Mouse (Mus musculus) lung, embryonic 14.5 days (tissue): ENCODE data around the gene Rnf126. TPM values are rescaled to one million over a fixed set of nuclear protein-coding genes. Genes with fewer than 3 reads are reported as not detected.

ENCODE experiments used
- ATAC-seq: fragments of 200-750 bp; cut with Nextera tagmentation; 2 replicates; pipeline ENCODE4 v1.8.0; 2017; ENCODE audit warnings: mild to moderate bottlenecking, moderate TSS enrichment, moderate library complexity; ENCODE audit not compliant: insufficient read depth
- DNase-seq: peaks from one replicate; pipeline ENCODE4 v3.0.0-alpha.2; 2015
- H3K27ac ChIP-seq: fragments of 300-500 bp; sonication (generic); 2 replicates; pipeline ENCODE4 v1.5.1; 2014; ENCODE audit warnings: low read depth, mild to moderate bottlenecking, moderate library complexity
- H3K27me3 ChIP-seq: fragments of 300-500 bp; sonication (generic); 2 replicates; pipeline ENCODE4 v1.6.1; 2014; ENCODE audit warnings: low read length, control low read depth; ENCODE audit not compliant: insufficient read depth
- H3K36me3 ChIP-seq: fragments of 300-500 bp; sonication (generic); 2 replicates; pipeline ENCODE4 v1.6.1; 2014; ENCODE audit warnings: control low read depth; ENCODE audit not compliant: insufficient read depth
- H3K4me1 ChIP-seq: fragments of 300-500 bp; sonication (generic); 2 replicates; pipeline ENCODE4 v1.6.1; 2014; ENCODE audit warnings: antibody characterized with exemption, control low read depth; ENCODE audit not compliant: insufficient read depth
- H3K4me2 ChIP-seq: fragments of 300-500 bp; sonication (generic); 2 replicates; pipeline ENCODE4 v1.6.1; 2014; ENCODE audit warnings: mild to moderate bottlenecking
- H3K4me3 ChIP-seq: fragments of 300-500 bp; sonication (generic); 2 replicates; pipeline ENCODE4 v1.5.1; 2014; ENCODE audit warnings: low read depth, low read length
- H3K9ac ChIP-seq: fragments of 300-500 bp; sonication (generic); 2 replicates; pipeline ENCODE4 v1.6.1; 2014
- H3K9me3 ChIP-seq: fragments of 300-500 bp; sonication (generic); 2 replicates; pipeline ENCODE4 v1.6.1; 2016; ENCODE audit warnings: low read depth, low read length, control low read depth
- CTCF ChIP-seq: IDR thresholded peaks from 2 replicates; pipeline ENCODE4 v1.5.1; 2016; ENCODE audit warnings: antibody characterized with exemption, low read depth
- WGBS: fragments of 180-500 bp; shearing (Covaris S2); extraction: QIAGEN DNeasy Blood & Tissue Kit; methylation state at CpG from one replicate; pipeline ENCODE4 v1.1.7; 2014; 5-methylcytosine and 5-hydroxymethylcytosine counted together
- polyA plus RNA-seq: library from polyadenylated mRNA; unstranded; fragments of >200 nt; fragmentation: Nextera tagmentation; extraction: Ambion mirVana; gene quantifications from 2 replicates; pipeline ENCODE4 v1.2.1, GENCODE M21; 2014

Rnf126 gene
- polyA plus RNA-seq, 1 experiment from 2014 or later: 123 TPM

DNA sequence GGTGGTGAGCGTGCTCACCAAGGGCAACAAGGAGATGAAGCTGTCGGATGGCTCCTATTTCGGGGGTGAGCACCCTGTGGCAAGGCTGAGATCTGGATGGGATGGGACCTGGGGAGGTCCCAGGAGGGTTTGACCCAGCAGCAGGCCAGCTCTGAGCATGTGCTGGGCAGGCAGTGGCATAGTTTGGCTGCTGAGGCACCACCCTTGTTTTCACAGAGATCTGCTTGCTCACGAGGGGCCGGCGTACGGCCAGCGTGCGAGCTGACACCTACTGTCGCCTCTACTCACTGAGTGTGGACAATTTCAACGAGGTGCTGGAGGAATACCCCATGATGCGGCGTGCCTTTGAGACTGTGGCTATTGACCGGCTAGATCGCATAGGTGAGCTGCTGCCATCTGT, 32.9 kb downstream of the Rnf126 start:
- Histone ChIP-seq H3K36me3 (peaks cover 46% of the 10 kb centered on the region), H3K27me3 (no peaks in the 10 kb centered on the region), H3K9ac (no peak overlapping the region), H3K9me3 (peaks cover 32% of the 10 kb centered on the region), H3K4me1 (no peaks in the 10 kb centered on the region), H3K4me2 (no peak overlapping the region), H3K4me3 (no peak overlapping the region), H3K27ac (no peak overlapping the region)
- WGBS: 91% methylated on average over 15 of the region's 15 CpGs
- ATAC-seq (no peak), DNase-seq (no peak)
- no peak for TF ChIP-seq CTCF

DNA sequence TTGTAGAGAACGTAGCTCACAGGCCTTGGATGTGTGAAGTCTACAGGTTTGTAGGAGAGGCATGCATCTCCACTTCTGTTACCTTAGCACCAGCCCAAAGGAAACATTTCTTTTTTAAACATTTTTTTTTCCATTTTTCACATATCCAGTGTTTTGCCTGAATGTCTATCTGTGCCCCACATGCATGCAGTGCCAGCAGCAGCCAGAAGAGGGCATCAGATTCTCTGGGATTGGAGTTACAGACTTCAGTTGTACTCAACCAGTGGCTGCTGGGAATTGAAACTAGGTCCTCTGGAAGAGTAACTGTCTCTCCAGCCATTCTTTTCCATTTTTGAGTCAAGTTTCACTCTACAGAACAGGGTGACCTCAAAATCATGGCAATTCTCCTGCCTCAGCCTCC, 34.3 kb downstream of the Rnf126 start:
- no peak overlapping the region for H3K4me2 ChIP-seq
- 100% methylated on average over 1 of the region's 1 CpGs for WGBS

DNA sequence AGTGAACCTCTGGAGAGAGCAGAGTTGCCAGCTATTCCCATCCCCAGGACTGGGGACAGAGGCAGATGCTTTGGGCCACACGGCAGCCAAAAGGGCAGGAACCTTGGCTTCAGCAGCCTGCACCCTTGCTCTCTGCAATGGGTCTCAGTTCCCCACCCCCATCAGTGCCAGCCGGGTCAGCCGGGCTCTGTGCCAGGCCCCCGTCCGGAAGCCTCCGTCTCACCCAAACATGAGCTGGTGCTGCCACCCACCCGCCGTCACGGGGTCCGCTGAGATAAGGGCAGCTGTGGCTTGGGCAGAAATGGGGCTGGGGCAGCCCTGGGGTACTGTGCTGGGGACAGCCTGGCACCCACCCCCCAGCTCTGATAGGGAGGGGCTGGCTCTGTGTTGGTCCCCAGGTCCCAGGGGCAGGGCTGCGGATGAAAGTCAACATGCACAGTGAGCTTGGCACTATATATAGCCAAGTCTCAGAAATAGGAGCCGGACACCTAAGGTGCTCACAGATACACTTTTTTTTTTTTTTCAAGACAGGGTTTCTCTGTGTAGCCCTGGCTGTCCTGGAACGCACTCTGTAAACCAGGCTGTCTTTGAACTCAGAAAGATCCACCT, 37.3 kb downstream of the Rnf126 start:
- peaks cover 2% of the 10 kb centered on the region; the same call in 1 of the 2 replicates for H3K36me3 ChIP-seq
- 74% methylated on average over 13 of the region's 13 CpGs for WGBS
- no peaks in the 10 kb centered on the region for H3K9me3 ChIP-seq
- no peaks in the 10 kb centered on the region for H3K4me1 ChIP-seq
- DNase-seq (no peak), ATAC-seq (0 out of 2 replicates have a peak, but pooled peaks have one; percentile 20)
- TF ChIP-seq CTCF: no peak
- H3K9ac ChIP-seq: no peak overlapping the region
- H3K4me3 ChIP-seq: no peak overlapping the region
- no peak overlapping the region for H3K4me2 ChIP-seq
- no peaks in the 10 kb centered on the region for H3K27me3 ChIP-seq
- no peak overlapping the region for H3K27ac ChIP-seq

More for the DNA sequence above, 34.3 kb downstream of the Rnf126 start:
- Histone ChIP-seq H3K36me3 (peaks cover 33% of the 10 kb centered on the region), H3K27me3 (no peaks in the 10 kb centered on the region), H3K4me1 (no peaks in the 10 kb centered on the region), H3K27ac (no peak overlapping the region), H3K9me3 (peaks cover 19% of the 10 kb centered on the region; the same call in 1 of the 2 replicates), H3K9ac (no peak overlapping the region), H3K4me3 (no peak overlapping the region)
- ATAC-seq (no peak), DNase-seq (no peak)
- TF ChIP-seq CTCF: peak; percentile 53

DNA sequence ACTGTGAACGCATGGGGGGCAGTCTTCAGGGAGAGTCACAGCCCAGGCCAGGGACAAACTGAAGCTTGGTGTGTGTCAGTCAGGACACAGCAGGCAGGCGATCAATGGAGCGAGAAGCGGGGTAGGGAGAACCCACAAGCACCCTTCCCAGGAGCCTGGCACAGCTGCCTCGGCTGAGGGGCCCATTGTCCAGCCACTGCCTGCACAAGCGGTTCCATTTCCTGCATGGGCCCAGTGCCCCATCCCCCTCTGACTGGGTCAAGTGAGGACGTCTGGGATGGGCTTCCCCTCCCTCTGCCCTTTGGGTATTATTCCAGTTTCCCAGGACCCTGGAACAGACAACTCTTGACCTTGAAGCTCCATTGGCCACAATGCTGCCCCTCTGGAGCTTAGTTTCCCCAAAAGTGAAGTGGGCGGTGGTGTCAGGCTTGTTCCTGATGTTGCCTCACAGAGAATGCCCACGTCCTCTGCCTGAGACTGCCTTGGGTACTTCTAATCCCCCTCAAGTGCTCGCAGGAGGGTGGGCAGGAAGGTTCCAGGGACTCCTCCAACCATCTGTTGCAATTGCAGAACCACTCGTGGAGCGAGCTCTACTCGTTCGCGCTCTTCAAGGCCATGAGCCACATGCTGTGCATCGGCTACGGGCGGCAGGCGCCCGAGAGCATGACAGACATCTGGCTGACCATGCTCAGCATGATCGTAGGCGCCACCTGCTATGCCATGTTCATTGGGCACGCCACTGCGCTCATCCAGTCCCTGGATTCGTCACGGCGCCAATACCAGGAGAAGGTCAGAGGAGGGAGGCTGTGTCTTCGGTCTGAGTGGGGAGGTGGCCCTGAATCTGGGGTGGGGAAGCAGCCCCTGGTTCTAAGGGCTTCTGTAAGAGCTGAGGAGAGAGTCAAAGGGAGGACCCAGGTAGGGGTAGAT, 38.2 kb downstream of the Rnf126 start:
- Histone ChIP-seq H3K27ac (no peak overlapping the region), H3K4me2 (no peak overlapping the region), H3K36me3 (no peaks in the 10 kb centered on the region), H3K9me3 (no peaks in the 10 kb centered on the region), H3K4me1 (no peaks in the 10 kb centered on the region), H3K27me3 (no peaks in the 10 kb centered on the region), H3K9ac (no peak overlapping the region), H3K4me3 (no peak overlapping the region)
- no peak for TF ChIP-seq CTCF
- ATAC-seq (no peak), DNase-seq (no peak)
- WGBS: 68% methylated on average over 28 of the region's 28 CpGs

DNA sequence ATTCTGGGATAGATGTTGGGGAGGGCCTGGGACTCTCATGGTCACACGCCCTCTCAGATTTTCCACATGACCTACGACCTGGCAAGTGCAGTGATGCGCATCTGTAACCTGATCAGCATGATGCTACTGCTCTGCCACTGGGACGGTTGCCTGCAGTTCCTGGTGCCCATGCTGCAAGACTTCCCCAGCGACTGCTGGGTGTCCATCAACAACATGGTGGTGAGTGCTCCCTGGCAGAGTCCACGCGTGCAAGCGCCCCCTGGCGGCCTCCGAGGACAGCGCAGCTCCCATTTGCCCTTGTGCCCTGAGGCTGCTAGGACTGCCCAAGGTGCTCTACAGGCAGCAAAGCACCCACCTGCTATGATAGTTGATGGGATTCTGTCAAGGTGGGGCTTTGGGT, 40.7 kb downstream of the Rnf126 start:
- H3K27ac ChIP-seq: no peak overlapping the region
- H3K27me3 ChIP-seq: no peaks in the 10 kb centered on the region
- DNase-seq: peak; percentile 40
- no peaks in the 10 kb centered on the region for H3K9me3 ChIP-seq
- no peak overlapping the region for H3K4me2 ChIP-seq
- H3K36me3 ChIP-seq: no peaks in the 10 kb centered on the region
- H3K4me3 ChIP-seq: no peak overlapping the region
- peak; percentile 69 for TF ChIP-seq CTCF
- H3K4me1 ChIP-seq: no peaks in the 10 kb centered on the region
- 39% methylated on average over 11 of the region's 11 CpGs for WGBS
- ATAC-seq: no peak
- H3K9ac ChIP-seq: no peak overlapping the region

DNA sequence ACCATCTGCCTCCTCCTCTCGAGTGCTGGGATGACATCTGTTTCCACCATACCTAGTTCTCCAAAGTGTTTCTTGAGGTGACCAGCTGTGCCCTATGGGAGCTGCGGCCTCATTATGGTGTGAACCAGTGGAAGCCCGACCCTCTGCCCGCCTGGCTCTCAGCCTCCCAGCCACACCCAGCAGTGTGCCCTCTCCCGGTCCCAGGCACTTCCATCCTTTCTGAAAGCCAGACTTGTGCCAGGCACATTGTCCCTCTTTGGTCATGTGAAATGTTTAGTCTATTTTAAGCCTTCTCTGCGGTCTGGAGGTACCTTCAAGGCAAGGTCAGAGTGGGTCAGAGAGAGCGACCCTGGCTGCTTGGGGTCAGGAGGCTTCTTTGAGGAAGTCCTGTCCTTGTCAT, 43.1 kb downstream of the Rnf126 start:
- ATAC-seq: no peak
- TF ChIP-seq CTCF: no peak
- H3K4me2 ChIP-seq: no peak overlapping the region
- H3K36me3 ChIP-seq: no peaks in the 10 kb centered on the region
- no peak overlapping the region for H3K27ac ChIP-seq
- peaks cover 4% of the 10 kb centered on the region; the same call in 1 of the 2 replicates for H3K27me3 ChIP-seq
- WGBS: 67% methylated on average over 7 of the region's 7 CpGs
- no peak overlapping the region for H3K9ac ChIP-seq
- no peak overlapping the region for H3K4me3 ChIP-seq
- H3K9me3 ChIP-seq: no peaks in the 10 kb centered on the region
- DNase-seq: no peak
- H3K4me1 ChIP-seq: no peaks in the 10 kb centered on the region

DNA sequence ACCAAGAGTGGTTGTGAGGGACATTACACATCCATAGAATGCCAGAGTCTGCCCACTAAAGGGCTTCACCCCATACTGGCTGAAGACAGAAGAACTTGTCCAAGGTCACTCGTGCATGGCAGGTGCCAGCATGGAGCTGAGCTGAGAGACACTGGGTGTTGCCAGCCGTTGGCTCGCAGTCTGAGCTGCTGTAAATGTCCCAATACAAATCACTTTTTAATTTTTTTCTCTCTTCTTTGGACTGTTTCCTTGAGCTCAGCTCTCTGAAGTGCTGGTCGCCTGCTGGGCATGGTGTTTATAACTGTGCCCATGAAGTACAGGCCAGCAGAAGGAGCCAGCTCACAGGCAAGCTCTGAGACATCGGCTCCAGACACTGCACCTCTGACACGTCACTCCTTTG, 43.7 kb downstream of the Rnf126 start:
- Histone ChIP-seq H3K4me3 (no peak overlapping the region), H3K9me3 (no peaks in the 10 kb centered on the region), H3K9ac (no peak overlapping the region), H3K36me3 (no peaks in the 10 kb centered on the region), H3K4me1 (no peaks in the 10 kb centered on the region), H3K27me3 (peaks cover 10% of the 10 kb centered on the region), H3K27ac (no peak overlapping the region), H3K4me2 (no peak overlapping the region)
- no peak for TF ChIP-seq CTCF
- DNase-seq (no peak), ATAC-seq (no peak)
- 62% methylated on average over 6 of the region's 6 CpGs for WGBS
